Mouse (Mus musculus) ovary, postnatal 10 days (tissue): Measurements from ENCODE around the gene Tnfsf11.

Source experiments
- DNase-seq: peaks from one replicate; pipeline ENCODE4 v3.0.0; 2022; ENCODE audit warnings: low spot score

The Tnfsf11 gene

DNA sequence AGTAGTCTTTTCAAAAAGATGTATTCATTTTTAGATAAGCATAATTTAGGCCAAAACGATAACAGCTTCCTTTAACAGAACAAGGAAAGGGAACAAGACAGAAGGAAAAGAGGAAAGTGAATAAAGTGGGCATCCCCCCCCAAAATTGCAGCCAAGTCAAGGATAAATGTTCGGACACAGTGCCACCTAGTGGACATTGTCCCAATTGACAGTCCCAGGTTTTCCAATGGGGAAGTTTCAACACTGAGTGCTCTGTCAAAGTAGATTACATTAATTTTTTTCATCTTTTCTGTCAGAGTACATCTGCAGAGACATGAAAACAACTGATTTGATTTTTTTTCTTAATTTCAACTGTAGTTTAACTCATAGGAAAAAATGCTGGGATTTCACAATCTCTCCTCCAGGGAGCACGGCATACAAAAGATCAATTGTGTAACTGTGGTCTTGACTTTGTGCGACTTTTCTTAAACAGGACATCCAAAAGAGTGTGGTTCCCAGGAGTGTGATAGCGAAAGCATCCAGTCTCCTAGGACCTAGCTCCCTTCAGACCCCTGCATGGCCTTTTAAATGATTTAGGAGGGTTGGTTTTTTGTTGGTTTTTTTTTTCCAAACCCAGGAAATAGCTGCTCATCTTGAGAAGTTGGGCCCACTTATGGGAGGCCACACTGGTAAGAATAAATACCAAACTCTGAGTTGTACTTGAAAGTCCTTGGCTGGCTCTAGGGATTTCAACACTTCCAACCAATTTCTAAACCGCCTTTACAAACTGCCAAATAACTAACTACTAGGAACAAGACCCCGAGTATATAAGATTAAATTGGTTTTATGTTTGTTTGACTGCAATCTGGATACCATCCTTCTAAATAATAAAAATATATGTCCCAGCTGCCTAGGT is 19.7 kb downstream of the Tnfsf11 start:
- DNase-seq, result no peak

GRCm38 (mm10) chr14:78286011-78286548 is 21.8 kb downstream of the Tnfsf11 start:
- no peak for DNase-seq

- no peak for DNase-seq
These were observed 25.4 kb downstream of the Tnfsf11 start for GRCm38 (mm10) chr14:78282490-78282889.

- DNase-seq, result no peak
These were observed 31.4 kb downstream of the Tnfsf11 start for GRCm38 (mm10) chr14:78276395-78276930.

GRCm38 (mm10) chr14:78274851-78275250 is 33.0 kb downstream of the Tnfsf11 start:
- no peak for DNase-seq

DNA sequence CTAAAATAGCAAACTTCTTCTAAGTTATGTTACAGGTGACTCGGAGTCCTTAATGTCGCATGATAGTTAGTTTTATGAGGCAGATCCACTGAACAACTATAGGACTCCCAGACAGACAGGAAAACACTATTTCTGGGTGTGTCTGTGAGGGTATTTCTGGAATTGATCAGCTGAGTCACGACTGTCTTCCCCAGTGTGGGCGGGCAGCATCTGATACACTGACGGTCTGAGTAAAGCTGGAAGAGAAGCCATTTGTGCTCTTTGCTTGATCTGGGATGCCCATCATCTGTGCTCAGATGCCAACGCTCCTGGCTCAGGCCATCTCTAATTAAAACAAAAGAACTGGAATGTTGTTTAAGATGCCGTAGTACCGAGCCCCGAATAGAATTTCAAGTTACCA is 33.7 kb downstream of the Tnfsf11 start:
- no peak for DNase-seq

DNA sequence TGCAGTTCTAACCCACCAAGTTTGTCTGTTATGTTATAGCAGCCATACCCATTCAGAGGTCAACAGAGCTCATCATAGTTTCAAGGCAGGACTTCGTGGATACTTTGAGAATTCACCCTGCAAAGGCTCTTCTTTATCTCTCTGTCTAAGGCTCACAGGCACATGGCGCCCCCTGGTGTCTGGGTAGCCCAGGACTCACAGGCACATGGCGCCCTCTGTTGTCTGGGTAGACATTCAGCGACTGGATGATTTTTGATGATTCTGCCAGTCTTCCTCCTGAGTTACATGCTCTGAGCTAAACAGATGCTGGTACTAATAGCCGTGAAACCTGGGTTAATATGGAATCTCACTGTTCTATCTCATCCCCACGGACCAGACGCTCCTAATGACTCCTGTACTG is 34.3 kb downstream of the Tnfsf11 start:
- DNase-seq, result no peak

GRCm38 (mm10) chr14:78264876-78265275 is 43.0 kb downstream of the Tnfsf11 start:
- DNase-seq, result no peak

GRCm38 (mm10) chr14:78262596-78262995 is 45.2 kb downstream of the Tnfsf11 start:
- no peak for DNase-seq

DNA sequence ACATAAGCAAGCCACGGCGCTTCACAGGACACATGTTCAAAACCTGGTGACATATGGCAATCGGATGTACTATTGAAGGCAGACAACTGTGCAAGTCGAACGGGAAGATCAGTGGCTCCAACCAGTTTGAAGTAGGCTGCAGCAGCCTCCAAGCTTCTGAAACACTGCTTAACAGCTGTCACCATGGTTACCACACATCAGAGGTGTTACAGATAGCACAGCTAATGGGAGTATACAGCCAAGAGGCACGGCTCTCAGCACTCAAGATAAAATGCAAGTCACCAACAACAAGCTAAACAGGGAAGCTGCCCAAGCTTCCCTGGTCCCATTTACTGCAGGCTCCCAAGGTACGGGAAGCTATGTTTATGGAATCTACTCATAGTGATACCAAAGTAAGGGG is 46.6 kb downstream of the Tnfsf11 start:
- no peak for DNase-seq

DNA sequence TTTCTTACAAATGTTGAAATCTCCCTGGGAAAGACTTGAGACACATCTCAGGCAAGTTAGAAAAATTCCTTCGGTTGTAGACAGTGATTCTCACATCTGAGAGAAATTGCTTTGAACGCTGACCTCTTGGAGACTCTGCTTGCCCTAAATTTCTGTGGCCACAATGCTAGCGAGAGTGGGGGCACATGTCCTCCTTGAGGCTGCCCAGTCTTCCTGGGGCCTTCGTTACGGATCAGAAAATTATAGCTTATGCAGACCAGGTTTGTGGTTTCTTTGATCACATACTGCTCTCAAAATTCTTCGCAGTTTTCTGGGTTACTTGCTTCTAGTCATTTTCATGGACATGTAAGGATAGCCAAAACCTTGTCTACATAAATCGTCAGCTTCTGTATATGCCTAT is 53.8 kb downstream of the Tnfsf11 start:
- no peak for DNase-seq

DNA sequence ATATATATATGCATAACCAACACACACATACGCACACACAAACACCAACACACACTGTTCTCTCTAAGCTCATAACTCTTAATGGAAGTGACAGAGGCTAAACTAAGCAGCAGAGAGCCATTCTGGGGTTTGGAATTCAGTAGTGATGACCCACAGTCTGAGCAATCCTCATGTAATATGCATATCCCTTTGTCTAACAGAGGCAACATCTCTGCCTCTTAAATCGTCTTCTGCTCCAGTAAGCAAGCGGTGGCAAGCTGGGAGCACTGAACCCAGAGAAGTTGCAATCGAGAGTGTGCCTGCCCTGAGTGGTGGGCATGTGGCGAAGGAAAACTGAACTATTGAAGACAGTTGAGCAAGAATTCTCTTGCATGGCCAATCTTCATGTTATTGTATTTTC is 61.2 kb downstream of the Tnfsf11 start:
- no peak for DNase-seq

DNA sequence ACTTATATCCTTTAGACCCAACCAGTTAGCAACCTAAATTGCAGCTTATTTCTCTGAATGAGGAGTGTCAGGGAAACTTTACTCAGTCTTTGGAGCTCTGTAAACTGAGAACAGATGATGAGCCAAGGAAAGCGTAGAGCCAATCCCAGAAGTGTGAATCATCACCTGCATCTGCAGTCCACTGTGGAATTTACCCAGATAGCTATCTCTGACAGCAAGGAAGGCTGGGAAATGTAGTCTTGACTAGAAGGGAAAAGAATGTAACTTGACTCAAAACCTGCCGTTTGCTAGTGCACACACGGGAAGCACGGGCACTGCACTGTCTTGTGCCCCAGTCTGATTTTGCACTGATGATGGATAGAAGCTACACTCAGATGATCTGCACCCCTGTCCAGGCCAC is 63.0 kb downstream of the Tnfsf11 start:
- DNase-seq, result no peak

GRCm38 (mm10) chr14:78239346-78239745 is 68.5 kb downstream of the Tnfsf11 start:
- DNase-seq, result no peak

GRCm38 (mm10) chr14:78237238-78237637 is 70.6 kb downstream of the Tnfsf11 start:
- DNase-seq, result no peak

DNA sequence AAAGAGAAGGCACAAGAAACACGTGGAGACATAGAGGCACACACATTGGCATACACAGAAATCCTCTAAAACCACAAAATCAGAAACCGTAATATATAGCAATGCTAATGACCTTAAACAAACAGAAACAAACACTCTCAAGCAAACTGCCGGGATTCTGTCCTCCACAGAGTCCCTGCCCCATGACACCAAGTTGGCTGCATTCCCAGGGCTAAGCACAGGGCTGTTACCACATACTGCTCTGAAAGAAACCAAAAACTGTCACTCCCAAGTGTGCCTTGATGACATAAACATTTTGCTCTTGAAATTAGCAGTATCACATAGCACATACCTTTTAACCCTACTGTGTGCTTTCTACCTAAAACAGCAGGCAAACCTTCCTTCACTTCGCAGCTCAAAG is 71.7 kb downstream of the Tnfsf11 start:
- DNase-seq, result no peak

DNA sequence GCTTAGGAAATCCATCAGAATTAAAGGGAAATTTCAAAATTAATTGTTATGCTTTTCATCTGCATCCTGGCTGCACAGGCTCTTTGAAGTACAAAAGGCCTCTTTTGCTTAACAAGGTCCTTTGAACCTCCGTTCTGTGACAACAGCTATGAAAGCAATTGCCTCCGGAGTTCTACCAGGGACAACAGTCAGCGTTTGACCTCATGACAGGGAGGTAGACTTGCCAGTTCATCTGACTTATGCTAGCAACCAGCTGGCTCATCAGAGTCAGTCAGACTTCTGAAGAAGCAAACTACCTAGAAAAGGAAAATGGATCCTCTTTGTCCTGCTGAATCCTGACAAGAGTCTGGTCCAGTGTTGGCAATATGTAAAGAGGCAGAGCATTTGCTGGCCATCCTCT is 72.5 kb downstream of the Tnfsf11 start:
- DNase-seq, result no peak

DNA sequence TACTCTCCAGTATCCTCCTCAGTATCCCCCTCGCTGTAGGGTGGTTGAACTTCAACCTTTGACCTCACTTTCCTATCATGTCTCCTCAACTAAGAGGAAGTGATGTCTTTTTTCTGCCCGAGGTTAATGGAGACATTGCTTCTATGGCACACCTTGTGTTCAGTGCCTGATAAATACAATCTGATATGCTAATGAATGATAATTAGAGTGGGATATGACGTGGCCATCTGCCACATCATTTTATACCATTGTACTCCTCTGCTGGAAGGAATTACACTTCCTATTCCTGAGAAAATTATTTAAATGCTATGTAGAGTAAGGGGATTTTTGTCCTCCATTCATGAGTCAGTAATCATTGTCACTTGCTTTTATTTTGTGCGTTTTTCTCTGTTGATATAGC is 78.8 kb downstream of the Tnfsf11 start:
- DNase-seq, result no peak
